Mouse (Mus musculus) WW6 (cell line): ENCODE results near the gene Spock1.

Source experiments
- DNase-seq: peaks from one replicate; pipeline ENCODE4 v3.0.0-alpha.2; 2013; ENCODE audit warnings: low read depth, low spot score

Spock1 gene

GRCm38 (mm10) chr13:57660523-57660922 lies 247.6 kb downstream of the Spock1 start:
- DNase-seq = no peak

GRCm38 (mm10) chr13:57659872-57660271 lies 248.3 kb downstream of the Spock1 start:
- no peak for DNase-seq

GRCm38 (mm10) chr13:57656606-57657005 lies 251.5 kb downstream of the Spock1 start:
- DNase-seq = no peak

DNA sequence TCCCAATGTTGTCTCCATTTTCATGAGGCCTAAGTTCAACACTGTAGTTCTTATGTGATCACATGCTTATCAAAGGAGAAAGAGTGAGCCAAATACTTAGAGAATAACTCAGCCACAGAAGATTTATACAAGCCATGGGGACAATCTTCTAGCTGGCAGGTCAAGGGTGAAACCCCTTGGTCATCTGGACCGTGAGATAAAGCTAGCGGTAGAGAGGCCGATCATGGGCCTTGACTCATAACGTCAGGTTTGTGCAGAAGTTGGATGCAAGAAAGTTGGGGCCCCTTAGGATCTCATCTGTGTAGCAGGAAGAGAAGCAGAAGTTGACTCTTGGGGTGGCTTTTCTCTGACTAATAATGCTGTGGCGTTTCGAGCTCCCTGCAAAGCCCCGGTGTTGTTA lies 253.8 kb downstream of the Spock1 start:
- DNase-seq = no peak

- no peak for DNase-seq
Observed at GRCm38 (mm10) chr13:57651236-57651635, 256.9 kb downstream of the Spock1 start.

- no peak for DNase-seq
Observed at GRCm38 (mm10) chr13:57648784-57649183, 259.3 kb downstream of the Spock1 start.

- no peak for DNase-seq
Observed at GRCm38 (mm10) chr13:57647456-57647855, 260.7 kb downstream of the Spock1 start.

GRCm38 (mm10) chr13:57643036-57643435 lies 265.1 kb downstream of the Spock1 start:
- DNase-seq = no peak

DNA sequence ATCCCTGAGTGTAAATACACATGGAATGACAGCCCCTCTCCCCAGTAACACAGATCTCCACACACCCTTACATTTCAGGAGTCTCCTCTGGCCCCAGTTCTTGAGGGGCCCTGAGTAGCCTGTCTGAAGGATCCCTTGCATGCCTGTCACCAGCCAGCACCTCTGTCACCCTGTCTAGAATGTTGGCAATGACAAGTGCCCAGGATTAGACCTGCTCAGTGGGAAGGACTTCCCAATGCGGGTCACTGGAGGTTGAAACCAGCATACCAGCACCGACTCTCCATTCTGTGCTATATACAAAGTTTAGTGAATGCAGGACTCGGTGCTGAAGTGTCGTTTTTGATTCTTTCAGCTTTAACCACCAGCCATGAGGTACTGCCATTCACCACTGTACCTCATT lies 266.5 kb downstream of the Spock1 start:
- no peak for DNase-seq

DNA sequence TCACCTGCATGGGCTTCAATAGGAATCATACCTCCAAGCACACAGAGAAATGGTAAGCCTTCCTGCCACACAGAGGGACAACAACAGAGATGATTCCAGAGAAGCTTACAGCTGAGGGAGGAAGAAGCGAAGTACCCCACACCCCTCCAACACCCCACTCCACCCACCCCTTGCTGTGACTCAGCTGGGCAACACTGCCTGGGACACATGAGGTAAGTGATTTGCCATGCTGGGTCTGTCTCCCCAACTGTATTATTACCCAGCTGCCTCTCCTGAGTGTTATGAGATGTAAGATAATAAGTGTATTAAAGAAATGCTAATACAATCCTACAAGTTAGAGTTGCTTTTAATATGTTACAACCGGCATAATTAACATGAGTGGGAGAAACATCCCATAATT lies 267.2 kb downstream of the Spock1 start:
- no peak for DNase-seq

GRCm38 (mm10) chr13:57638820-57639219 lies 269.3 kb downstream of the Spock1 start:
- DNase-seq = no peak

DNA sequence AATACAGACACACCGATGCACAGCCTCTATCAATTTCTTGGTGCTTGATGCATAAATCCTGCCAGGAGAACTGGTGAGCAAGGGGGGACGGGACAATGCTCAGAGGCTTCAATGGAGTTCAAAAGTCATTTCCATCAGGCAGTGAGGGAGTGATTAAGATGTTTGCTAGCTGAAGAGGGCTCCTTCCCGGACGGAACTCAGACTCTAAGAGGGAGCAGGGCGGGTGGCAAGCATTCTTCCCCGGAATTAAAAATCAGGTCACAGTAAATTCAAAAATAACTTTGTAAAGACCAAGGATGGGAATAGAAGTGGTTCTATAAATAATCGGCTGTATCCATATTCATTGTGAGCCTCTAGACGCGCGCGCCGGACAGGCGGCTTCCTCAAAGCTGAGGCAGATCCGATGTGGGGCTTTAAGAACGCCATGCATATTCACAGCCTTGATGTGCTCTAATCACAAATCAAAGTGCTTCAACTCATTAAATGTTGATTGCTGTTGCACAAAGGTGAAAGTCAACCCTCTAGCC lies 270.5 kb downstream of the Spock1 start:
- no peak for DNase-seq

- no peak for DNase-seq
Observed at GRCm38 (mm10) chr13:57637080-57637572, 271.0 kb downstream of the Spock1 start.

DNA sequence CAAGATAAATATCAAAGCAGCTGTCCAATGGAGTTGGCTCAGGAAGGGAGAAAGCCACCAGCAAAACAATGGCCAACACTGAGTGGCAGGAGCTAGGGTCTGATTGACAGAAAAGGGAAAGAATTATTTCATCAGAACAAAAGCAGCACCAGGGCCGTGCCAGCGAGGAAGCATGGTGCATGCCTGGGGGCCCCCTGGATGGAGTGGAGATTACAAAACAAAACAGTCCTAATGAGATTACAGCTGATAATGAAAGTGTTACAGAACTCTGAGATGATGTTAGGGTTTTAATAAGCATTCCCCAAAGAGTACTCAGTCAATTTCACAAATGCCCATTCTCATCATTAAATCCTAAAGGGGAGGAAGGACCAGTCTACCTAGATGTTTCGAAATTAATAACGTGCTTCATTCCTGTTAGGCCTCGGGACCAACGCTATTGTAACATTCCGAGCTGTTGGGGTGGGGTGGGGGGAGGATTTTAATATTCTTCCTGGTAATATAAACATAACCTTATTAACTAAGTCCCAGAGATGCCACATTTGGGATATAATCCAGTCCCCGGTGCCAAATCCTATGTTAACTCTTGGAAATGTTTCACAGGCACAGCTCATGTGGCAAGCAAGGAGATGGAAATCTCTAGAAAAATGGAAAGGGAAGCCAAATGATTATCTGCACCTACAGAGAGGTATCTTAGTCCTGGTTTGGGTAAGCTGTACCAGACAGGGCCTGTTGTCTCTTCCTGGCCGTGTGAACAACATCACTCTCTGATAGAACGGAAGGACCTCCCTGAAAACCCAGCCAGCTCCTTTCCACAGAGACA lies 271.7 kb downstream of the Spock1 start:
- DNase-seq = no peak

DNA sequence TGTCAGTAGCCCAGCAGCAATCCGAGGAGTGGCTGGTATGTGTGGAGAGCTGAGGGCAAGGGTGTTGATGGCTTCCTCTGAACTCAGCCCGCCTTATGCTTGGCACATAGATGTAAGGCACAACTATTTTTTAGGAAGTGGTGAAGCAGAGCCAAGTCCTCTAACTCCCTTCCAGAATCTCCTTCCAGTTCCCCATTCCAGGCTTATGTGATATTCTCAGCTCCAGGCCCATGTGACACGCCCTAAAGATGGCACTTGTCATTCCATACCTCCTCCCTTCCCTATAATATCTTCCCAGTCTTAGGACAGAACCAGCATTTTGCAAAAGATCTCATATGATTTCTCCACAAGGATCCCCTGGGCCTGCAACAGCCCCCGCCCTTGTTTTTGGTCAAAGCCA lies 277.6 kb downstream of the Spock1 start:
- no peak for DNase-seq

DNA sequence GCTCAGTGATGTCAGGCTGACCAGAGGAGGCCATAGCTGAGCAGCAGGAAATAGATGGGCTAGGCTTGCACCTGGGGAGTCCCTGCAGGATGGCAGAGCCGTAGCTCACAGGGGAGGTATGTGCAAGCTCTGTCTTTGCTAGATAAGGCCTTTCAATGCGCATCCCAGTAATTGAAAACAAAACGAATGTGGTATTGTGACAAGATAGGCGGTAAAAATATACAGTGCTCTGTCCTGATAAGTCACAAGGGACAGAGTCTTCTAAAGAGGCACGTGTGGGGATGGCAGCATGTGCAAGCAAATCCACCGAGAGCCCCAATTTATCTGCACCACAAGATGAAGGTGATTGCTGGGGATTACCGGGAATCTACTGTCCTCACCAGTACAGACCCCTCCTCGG lies 279.9 kb downstream of the Spock1 start:
- no peak for DNase-seq

DNA sequence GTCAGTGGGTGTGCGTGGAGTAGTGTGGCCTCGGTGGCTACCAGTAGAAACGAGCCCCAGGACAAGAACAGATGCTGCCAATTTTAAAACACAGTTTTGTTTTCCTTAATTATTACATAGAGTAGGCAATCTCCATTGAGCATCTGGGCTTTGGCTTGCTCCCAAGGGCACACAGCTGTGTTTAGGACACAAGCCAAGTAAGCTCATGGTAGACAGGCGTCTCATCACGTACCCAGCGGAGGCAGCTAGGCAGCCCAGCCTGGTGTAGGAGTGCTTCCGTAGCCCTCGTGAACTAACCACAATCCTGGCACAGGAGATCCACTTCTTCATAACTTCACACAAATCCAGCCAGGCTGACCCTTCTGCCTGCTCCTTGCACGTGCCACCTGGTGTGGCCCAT lies 281.7 kb downstream of the Spock1 start:
- DNase-seq = no peak

GRCm38 (mm10) chr13:57623909-57624481 lies 284.1 kb downstream of the Spock1 start:
- DNase-seq = no peak

DNA sequence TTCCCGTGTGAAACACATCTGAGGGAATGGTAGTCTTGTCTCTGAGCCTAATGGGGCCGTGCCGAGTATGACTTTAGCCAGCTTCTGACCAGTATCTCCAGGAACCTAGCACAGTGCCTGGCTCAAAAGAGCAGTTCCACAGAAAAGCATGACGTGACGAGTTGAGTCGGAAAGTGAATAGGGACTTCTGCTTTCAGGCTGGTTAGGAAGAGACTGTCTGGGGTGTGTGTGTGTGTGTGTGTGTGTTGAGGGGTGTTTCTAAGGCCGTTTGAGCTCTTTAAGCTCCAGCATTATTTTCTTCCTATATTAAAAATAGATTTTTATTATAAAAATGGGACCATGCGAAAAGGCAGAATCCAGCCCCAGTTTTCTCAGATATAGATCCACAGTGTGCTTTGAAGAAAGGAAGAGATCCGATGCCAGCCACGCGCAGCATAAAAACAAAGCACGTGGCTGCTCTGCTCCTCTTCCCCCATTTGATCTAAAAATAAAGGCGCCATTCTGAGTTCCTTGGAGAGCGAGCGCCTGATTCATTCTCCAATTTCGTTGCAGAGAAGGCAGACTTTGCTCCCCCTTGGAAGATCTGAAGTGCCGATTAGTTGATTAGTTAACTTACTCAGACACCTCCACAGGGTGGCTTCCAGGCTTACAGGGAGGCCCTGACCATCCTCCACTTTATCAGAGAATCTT lies 288.9 kb downstream of the Spock1 start:
- DNase-seq = no peak

DNA sequence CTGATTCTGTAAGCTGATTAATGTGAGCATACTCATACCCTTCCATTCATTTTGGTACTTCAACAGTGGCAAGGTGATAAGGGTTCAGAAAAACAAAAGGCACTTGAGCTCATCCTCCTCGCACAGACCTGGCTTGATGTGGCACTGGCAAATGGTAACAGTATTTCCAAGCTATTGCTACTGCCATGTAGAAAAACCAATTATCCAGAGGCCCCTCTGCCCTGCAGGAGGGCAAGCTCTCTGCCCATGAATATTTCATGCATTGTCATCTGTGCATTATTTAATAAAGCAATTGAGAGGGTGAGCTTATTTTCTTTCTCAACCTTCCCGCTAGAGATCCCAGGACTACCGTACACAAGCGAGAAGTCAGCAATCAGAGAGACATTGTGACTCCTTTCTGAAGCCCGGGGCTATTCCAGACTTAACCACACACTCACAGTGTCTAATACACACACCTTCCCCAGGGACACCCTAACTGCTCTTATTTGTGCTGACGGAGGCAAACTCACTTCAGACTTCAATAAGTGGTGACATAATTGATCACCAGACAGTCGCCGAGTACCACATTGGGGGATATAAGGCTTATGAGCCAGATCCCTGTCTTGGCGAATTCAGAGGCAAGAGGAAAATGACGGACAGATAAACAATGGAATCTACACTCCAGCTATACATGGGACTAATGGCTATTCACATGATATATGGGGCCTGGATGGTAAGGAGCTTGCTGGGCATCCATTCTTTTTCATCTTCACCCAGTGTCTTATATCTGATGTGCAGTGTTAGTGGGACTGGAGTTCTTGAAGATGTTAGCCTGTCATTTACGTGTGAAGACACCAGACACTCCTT lies 296.6 kb downstream of the Spock1 start:
- no peak for DNase-seq

GRCm38 (mm10) chr13:57609946-57610345 lies 298.2 kb downstream of the Spock1 start:
- DNase-seq = no peak
